Mouse (Mus musculus) adrenal gland (tissue): ENCODE results near the gene Adam15.

Experiments
- intact Hi-C: fragments of 180-260 bp; cut with DNase I; formaldehyde crosslinking; loops from one replicate; pipeline ENCODE4 v1.15.1; 2025

Adam15 gene

DNA sequence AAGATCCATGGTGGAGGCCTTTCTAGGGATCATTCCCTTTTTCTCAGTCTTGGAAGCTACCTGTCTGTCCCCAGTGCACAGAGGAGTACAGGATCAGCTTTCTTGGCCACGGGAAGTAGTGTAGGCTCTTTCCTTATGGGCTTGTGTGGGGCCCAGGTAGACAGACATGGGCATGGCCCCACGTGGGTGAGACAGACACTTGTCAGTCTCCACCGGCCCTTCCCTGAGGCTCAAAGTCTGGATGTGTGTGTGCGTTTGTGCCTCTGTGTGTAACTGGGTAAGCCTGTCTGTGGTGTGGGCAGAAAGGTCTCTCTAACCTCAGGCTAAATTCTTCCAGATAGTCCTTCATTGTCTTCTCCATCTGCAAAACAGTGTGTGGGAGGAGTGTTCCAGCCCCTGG is 44.7 kb downstream of the Adam15 start:
- intact Hi-C loops: no loop called here

DNA sequence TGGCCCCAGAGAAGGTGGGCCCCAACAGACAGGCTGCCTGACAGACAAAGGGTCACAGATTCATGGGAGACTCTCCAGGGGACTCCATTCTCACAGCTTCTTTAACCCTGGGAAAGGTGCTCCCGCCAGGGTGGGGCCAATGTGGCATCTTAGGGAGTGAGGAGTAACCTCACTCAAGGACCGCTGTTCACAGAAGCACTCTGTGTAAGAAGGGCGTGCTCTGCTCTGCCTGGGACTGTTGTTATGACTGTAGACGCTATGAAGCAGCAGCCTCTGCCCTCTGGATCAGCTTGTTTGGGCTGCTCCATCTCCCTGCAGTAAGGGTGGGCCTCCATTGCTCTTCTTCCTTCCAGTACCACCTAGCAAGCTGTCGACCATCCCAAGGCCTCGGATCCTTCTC is 45.4 kb downstream of the Adam15 start:
- intact Hi-C loops: no loop called here

DNA sequence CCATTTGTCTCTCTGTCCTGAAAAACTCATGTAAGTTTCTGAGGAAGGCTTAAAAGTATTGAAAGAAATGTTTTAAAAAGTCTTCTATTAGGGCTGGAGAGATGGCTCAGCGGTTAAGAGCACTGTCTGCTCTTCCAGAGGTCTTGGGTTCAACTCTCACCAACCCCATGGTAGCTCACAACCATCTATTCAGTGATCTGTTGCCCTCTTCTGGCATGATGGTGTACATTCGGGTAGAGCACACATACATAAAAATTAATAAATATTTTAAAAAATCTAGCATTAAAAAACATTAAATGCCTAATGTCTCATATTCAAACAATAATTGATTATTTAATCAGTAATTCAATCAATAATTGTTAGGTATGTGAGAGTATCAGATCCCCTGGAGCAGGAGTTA is 49.3 kb downstream of the Adam15 start:
- intact Hi-C loops: no loop called here

GRCm38 (mm10) chr3:89300071-89300470 is 49.7 kb downstream of the Adam15 start:
- intact Hi-C loops: no loop called here

DNA sequence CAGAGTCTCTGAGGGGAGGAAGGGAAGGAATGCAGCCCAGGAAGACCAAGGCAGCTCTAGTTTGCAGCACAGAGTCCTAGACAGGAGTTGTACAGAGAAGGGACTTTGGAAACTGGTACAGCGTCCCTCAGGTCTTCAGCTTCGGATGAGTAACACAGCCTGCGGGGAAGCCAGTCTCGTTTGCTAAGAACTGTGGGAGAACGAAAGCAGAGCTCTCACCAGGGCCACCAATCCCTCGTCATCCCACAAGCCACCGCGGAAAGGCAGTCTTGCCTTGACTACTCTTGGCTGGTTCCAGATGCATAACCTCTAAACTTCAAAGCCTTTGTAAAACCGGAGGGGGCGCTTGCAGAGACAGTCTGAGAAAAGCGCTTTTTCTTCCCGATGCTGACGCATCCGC is 50.3 kb downstream of the Adam15 start:
- intact Hi-C loops: no loop called here

DNA sequence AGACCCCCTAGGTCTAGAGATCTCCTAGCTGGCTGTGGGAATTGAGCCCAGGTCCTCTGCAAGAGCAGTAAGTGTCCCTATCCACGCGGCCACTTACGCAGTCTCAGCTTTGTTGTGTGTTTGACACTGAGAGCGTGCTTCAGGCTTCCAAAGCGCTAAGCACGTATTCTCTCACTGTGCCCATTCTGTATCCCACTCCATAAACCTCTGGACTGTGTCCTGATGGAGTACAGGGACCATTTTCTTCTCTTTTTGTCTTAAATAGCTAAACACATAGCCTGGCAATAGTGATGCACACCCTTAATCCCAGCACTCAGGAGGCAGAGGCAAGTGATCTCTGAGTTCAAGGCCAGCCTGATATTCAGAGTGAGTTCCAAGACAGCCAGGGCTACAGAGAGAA is 50.9 kb downstream of the Adam15 start:
- intact Hi-C loops: no loop called here

GRCm38 (mm10) chr3:89296761-89297396 is 52.9 kb downstream of the Adam15 start:
- intact Hi-C loops: no loop called here

DNA sequence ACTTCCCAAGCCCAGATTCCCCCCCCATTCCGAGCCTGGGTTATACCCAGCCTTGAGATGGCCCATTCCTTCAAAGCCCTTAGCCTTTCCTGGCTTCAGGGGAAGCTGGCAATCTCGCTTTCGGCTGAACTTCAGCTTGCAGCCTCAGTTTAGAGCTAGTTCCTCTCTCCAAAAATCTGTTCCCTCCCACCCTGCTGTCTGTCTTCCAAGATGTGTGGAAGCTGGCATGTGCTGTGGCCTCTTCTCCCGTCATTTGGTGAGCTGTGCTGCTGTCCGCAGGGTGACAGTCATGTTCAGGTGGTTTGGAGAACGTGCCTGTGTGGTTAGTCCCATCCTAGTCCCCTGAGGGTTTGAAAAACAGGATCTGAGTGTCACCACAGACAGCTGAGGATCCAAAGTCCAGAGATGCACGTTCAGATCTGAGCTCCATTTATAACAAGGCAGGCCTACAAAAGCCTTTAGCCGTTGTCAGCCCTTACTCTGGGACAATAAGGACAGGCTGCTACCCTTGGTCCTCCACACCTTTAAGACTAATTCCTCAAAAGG is 54.0 kb downstream of the Adam15 start:
- intact Hi-C loops: no loop called here

DNA sequence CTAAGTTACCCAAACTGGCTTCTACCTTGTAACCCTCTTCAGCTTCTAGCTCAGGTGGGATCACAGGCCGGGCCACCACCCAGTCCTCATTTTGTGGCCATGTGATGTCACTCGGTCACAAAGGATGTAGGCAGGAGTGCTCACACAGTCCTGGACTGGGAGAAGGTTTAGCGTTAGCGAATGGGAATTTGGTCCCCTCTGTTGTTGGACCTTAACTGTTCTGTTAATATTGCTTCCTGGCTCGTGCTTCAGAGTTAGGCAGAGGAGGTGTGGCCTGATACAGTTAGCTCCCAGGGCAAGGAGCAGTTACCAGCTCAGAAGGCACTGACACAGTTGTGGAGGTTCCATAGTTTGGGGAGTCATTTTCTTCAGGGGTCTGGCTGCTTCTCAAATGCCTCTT is 55.6 kb downstream of the Adam15 start:
- intact Hi-C loops: no loop called here

GRCm38 (mm10) chr3:89293247-89293918 is 56.4 kb downstream of the Adam15 start:
- intact Hi-C loops: no loop called here

DNA sequence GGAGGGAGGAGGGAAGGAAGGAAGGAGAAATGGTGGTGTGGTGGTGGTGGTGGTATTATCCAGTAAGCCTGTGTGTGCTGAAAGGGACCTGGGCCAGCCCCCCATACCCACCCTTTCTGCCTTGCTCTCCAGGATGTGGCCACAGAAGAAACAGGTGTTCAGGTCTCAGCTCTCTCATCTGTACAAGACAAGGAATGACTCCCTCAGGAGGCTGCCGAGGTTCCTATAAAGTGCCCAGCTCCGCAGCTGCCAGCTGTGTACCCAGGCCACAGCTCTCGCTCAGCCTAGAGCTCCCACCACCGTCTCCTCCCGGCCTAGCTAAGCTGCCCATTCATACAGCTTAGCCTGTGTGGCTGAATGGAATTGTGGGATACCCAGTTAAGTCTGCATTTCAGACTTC is 57.5 kb downstream of the Adam15 start:
- intact Hi-C loops: no loop called here

DNA sequence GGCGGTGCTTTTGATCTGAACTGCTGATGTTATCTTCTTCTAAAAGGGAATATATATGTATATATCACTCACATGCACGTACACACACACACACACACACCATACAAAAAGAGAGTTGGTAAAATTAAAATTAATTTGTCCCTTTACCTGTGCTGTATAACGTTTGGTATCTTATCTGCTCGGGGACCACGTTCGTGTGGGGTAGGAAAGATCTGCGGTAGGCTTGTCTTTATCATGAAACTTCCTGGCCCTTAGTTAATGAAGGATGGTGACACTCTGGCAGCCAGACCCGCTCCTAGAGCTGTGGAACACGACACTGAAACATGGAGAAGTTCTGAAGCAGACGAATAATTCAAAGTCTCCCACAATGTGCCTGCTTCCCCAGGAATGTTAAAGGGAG is 57.9 kb downstream of the Adam15 start:
- intact Hi-C loops: no loop called here
